Mouse (Mus musculus): Measurements from ENCODE around the gene Col19a1. TPM values are rescaled to one million over a fixed set of nuclear protein-coding genes. Genes with fewer than 3 reads are reported as not detected.

The Col19a1 gene
- total RNA-seq, 4 experiments from 2014 or later: 21.8 to 24.2 (median 23.1) TPM

DNA sequence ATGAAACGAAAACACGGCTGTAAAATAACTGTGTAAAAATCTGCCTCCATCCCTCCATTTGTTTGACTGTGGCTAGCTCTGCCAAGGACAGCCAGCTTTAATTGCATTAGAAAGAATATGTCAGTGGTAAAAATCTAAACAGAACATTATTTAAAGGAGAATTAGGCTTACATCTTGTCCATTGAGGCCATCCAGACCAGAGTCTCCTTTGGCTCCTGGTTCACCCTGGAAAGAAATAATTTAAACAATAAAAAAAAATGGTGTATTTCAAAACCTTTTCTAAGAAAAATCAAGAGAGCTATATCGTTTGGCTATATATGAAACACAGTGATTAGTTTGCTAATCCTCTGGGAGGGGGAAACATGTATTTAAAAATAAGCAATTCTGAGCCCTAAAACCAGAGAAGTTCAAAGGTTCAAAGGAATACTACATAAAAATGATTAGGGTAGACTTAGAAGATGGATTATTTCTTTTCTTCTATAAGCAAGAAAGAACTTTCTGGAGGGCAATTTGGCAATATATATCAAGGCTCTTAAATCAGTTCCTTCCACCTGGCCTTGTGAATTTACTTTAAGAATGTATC, 125.9 kb downstream of the Col19a1 start:
- no peak for DNase-seq (ENCODE audit: low spot score in 2 of 2)

DNA sequence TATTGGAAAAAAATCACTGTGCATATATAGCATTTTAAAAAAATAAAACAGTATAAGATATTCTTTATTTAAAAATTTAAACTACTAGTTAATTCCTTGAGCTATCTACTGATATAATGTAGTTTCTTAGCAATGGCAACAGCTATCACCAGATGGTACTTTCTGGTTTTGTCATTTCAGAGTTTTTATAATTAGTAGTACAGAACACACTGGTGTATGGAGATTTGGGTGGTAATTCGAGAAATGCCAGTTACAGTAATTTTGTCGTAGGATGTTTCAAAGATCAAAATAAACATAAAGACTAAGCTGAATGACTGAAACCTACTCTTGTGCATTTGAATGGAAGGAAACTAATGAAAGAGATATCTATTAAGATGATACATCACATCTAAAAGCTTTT, 129.3 kb downstream of the Col19a1 start:
- no peak for DNase-seq (ENCODE audit: low spot score in 2 of 2)

DNA sequence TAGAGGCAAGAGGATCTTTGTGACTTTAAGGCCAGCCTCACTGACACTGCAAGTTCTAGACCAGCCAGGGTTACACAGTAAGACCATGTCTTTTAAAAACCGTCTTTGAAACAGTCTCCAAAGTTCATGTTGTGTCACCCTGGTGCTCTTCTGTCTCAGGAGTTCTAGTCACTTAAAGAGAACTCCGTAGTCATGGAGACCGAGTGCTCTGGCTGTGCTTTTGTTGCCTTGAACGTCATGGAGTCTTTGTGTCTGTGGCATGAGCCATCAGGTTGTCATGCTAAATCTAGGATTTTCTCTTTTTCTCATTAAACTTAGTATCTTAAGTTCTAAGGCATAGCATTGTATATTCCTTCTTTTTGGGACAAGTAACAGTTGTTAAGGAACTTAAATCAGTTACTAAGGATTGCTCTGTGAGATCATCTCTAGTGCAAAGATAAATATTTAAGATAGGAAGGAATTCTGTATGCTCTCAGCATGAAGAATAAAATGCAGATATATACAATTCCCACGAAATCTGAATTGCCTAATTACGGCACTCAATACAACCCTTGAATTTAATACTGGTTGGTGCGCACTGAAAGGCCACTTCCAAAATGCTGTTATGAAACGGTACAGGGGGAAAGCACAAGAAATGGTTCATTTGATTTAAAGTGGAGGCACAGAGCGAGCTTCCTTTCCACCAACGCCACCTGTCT, 134.6 kb downstream of the Col19a1 start:
- DNase-seq (ENCODE audit: low spot score in 2 of 2): no peak

DNA sequence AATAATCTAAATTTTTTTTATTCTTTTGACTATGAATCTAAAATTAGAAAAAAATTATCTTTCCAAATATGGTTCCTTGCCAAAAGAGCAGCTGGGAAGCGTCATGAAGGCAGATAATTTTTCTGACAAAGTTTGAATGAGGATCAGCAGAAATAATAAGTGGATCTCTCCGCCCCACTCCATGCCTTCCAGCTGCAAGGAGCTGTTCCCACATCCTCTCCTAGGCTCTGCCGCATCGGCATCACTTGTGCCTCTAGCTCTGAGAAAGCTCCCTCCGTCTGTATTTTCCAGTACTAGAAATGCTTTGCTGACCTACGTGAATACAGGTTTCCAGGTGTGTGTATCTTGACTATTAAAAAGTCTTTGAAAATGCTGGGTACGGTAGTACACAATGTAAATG, 135.1 kb downstream of the Col19a1 start:
- DNase-seq (ENCODE audit: low spot score in 2 of 2): no peak

DNA sequence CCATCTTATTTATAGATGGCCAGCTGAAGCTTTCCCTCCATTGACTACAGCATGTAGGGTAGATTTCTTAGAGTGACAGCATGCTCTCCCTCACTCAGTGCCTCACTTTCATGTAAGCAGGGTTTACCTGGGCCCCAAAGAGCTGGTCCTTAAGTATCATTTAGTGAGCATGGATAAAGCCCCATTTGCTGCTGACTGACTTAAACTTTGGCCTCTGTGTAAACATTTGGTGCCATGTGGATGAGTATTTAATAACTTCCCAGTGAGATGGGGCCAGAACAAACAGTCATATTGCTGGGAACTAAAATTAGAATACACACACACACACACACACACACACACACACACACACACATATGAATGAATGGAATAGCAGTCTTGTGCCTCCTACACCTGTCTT, 149.8 kb downstream of the Col19a1 start:
- no peak for DNase-seq (ENCODE audit: low spot score in 2 of 2)

DNA sequence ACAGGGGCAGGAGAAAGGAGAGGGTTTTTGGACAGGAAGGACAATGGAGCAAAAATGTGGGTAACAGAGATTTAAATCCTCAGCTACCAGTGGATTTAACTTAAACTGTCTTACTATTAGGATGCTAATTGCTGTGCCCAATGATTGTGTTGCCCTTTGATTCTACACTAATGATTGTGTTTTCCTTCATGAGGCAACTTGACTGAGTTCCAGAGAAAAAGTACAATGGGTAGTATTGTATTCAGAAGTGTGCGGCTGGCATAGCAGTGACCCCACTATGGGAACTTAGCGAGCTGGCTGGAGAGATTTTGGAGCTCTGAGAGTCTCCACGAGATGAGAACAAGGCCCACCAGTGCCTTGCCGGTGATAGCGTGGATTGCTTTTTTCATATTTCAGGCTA, 159.0 kb downstream of the Col19a1 start:
- DNase-seq (ENCODE audit: low spot score in 2 of 2): no peak

DNA sequence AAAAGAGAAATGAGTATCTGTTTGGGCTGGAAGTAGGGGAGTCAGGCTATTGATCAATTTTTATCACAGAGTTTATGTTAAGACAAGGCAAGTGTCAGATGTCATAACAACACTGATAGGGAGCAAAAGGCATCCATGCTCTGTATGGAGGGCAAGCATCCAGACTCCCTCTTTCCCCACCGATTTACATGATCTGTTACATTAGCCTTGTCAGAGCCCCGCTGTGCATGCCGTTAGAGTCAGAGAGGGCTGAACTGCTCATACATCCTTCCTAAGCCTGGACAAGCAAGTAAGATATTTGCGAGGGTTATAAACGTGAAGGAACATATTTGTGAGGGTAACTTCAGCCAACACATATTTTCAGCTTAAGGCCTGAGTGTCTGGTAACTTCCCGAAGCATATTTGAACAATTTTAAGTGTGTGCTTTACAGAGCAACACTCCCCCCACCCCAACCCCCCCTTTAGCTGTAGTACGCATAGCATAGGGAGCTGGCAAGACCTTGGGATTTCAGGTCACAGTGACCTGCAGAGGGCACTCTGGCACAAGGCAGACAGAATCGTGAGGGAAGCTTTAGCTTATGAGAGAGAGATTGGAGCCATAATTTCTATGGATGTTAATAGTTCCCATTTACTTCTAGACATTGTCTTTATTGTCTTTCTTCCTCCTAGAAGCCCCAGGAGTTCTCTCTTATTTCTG, 209.0 kb downstream of the Col19a1 start:
- peak in 1 of 2 experiments; percentile 24 for DNase-seq (ENCODE audit: low spot score in 2 of 2)

DNA sequence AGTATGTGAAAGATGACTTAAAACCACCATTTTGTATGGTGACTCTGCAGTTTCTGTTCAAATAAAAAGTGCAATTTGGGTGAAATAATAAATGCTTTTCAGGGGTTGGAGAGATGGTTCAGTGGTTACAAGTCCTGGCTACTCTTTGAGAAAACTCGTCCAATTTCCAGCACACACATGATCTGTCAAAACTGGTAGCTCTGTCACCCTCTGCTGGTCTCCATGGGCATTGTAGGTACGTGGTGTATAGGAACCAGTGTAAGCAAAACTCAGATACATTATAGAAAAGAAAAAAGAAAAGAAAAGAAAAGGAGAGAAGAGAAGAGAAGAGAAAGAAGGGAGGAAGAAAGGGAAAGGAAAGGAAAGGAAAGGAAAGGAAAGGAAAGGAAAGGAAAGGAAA, 212.4 kb downstream of the Col19a1 start:
- DNase-seq (ENCODE audit: low spot score in 2 of 2): no peak

DNA sequence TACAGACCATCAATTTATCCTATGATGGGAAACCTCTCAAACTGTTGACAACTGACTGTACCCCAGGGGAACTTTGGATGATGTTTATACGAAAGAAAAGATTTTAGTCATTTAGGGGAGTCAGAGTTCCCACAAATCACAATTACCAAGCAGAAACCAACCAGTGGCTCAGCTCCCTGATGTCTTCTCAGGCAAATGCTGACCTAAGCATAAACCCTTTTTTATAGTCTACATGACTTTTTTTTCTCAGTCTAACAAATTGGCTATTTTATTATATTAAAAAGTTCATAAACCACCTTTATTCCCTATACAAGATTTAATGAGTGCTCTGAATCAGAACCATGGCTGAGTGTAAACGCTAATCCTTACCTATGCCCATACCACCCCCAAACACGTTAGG, 213.6 kb downstream of the Col19a1 start:
- DNase-seq (ENCODE audit: low spot score in 2 of 2): no peak

DNA sequence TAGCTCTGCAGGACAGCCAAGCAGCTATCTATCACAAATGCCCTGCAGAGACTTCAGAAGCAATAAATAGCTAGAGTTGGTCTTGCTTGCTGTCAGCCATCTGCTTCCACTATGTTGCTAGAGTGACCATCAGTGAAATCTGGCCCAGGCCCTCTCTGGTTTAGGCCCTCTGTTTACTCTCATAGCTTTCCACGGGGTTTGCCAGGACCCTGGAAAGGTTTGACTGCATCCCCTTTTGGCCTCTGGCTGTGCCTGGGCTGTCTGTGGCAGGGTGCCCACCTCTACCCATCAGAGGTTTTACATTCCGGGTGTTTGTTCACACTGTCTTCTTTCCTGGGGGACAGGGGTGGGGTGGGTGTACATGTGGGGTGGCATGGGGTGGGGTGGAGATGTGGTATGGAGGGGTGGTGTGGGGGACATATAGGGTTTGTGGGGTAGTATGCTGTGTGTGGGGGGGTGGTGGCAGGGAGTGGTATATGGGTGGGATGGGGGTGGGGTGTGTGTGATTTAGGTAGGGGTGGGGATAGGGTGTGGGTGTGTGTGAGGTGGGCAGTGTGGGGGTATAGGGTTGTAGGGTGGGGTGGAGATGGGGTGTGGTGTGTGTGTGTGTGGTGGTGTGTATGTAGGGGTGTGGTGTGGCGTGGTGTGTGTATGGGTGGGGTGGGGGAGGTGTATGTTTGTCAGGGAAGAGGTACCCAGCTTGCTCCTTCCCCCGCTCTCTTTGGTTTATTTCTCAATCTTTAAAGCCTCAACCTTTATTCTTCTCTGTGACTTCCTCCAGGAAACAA, 214.6 kb downstream of the Col19a1 start:
- DNase-seq (ENCODE audit: low spot score in 2 of 2): no peak

DNA sequence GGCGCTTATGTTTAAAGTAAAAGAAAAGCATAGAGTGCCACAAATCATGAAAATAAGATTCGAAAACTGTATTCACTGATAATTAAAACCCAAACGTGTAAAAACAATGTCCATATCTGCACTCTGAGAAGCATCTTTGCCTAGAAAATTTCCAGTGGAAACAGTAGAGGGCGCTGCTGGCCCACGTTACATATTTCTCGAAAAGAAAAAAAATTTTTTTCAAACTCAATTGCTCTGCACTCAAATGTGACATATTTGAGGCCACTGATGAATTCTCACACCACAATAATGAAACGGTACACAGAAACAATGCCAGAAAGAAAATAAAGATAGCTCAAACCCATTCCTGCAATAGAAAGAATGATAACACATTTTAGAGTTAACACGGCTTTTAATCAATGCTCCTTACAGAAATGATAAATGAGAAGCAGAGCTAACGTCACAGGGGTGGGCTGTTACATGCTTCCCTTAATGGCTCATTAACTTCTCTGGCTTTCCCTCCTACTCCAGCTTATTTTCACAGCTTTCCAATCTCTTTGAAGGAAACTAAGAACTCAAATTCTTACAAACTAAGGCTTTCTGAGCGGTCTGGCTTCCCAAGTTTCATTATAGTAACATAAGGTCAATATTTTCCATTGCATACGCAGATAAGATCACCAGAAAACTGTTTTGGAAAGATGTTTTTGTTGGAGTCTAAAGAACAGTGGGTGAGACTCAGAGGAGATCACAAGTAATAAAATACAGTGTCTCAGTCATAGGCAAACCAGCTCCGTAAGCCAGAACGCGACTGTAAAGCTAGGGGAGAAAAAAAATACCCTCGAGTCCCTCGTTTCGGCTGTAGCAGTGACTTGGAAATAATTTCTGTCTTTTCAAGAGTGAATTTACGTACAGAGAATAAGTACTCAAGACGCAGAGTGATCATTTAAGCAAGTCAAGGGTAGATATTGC, 219.4 kb downstream of the Col19a1 start:
- no peak for DNase-seq (ENCODE audit: low spot score in 2 of 2)

DNA sequence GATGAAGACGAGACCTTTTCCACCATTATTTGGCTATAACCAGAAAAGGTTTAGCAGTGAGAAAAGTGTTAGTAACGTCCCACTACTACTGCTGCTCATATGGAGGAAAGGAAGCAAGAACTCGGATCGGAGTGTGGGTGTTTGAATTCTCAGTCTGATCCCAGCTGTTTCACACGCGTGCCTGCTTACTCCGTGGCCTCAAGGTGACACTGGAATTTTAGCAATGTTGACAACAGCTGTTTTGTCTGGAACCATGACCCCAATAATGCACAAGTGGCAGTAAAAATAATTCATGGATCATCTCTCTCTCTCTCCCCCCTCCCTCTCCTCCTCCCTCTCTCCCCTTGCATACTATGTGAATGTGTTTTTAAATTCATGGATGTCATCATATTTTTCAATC, 222.5 kb downstream of the Col19a1 start:
- DNase-seq (ENCODE audit: low spot score in 2 of 2): no peak

DNA sequence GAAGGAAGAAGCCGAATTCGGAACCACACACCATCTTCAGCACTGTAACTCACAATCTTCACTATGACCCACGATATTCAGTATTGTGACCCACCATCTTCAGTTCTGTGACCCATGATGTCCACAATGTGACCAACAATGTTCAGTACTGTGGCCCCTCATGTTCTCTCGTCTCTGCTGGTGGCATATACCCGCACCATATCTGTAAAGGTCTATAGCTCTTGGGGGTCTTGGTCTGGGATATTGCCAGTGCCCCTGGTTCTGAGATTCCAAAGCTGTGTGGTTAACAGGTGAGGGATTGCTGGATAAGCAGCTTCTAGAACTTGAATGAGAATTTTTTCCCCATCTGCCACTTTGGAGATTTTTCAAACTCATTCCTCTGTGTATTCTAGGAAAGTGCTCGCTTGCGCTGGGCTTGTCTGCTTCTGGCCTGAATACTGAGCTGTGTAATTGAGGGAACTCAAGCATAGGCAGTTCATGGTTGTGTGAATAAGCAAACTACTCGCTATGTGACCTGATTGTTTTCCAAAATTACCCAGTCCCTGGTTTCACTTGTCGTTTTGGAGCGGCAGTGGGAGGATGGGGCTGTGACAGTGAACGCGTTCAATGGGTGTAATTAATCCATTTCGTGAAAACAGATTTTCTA, 225.2 kb downstream of the Col19a1 start:
- no peak for DNase-seq (ENCODE audit: low spot score in 2 of 2)

DNA sequence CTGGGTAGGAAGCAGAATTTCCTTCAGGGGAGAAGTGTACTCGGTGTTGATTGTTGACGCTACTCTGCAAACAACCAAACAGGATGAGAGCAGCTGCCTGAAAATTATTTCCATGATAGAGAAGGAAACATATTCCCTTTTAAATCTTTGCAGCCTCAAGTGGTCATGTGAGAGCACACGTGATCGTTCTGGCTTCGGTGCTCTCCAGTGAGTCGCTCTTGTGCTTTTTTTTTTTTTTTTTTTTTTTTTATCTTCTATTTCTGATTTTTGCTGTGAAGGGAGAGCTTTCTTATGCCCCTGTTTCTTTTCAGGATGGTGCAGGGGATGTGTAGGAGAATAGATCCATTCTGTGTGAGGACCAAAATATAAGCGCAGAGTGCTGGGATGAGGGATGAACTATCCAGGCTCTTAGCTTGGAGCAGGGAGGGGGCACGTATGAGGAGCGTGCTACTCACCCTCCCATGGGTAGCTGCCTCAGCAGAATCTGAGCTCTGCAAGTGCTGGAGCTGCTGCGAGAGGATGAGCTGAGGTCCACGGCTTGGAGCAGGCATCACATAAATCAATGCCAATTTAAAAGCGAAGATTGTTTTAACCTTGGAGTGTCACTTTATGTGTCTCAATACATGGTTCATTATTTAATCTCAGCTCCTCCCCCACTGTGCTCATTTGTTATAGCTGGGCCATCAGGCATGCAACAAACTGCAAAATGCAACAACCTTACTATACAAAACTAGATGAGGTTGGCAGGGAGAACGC, 237.6 kb downstream of the Col19a1 start:
- peak in 1 of 2 experiments; percentile 56 for DNase-seq (ENCODE audit: low spot score in 2 of 2)

DNA sequence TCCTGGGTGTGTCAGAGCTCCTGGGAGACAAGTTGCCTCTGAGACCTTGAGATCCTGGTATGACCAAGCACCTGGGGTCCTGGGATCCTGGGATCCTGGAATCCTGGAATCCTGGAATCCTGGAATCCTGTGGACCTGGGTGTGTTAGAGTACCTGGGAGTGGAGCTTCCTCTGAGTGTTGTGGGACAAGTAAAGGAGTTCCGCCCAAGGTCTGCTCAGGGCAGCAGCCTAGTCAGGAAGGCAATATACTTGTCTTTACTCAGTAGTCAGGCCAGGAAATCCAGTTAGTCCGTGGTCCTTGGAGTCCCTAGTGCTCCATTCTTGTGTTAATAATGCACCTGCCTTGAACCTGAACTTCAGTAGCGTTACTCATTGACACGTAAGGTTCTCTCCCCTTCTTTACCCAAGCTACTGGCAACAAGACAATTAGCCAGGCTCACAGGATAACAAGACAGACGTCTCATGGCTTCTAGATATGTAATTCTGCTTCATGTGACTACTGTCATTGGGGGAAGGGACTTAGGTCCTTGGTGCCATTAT, 239.6 kb downstream of the Col19a1 start:
- DNase-seq (ENCODE audit: low spot score in 2 of 2): no peak

DNA sequence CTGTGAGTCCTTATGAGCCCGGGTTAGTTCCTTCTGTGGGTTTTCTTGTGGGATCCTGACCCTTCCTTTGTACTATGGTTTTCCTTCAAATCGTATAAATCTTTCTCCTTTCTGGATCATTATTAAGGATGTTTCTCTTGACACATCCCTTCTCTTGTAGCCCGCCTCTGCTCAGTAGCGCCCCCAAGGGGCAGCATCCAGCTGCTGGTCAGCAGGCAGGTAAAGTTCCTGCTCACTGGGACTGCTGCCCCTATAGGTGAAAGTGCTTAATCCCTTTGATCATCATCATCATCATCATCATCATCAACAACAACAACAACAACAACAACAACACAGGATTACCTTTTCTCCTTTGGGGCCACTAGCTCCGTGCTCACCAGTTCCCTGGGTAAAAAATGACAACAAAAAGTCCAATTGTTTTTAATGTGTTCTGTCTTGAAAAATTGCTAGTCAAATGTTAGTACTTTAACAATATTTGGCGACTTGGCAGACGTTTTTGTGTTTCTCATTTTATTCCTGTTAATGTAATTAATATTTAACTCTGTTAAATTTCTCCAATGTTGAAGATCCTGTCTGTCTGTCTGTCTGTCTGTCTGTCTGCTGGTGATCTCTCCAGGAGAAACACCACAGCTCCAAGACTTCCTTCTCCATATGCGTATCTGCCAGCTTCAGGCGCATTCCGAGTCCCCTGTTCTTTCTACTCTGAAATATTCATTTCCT, 249.6 kb downstream of the Col19a1 start:
- no peak for DNase-seq (ENCODE audit: low spot score in 2 of 2)

DNA sequence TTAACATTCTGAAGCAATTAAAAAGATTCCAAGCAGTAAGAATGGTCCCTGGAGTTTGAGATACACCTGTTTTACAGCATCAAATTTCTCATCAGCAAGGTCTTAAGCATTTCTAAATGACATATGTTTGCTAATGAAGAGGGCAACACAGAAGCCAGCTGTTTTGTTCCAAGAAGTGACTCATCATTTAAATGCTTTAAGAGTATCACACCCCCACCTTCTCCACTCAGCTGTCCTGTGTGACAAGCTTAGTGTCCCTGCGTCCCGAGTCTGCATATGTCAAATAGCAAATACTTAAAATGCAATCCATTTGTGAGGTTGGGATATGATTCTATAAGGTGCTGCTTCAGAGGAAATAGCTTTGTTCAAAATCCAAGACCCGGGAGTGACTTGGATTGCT, 251.2 kb downstream of the Col19a1 start:
- DNase-seq (ENCODE audit: low spot score in 2 of 2): no peak

DNA sequence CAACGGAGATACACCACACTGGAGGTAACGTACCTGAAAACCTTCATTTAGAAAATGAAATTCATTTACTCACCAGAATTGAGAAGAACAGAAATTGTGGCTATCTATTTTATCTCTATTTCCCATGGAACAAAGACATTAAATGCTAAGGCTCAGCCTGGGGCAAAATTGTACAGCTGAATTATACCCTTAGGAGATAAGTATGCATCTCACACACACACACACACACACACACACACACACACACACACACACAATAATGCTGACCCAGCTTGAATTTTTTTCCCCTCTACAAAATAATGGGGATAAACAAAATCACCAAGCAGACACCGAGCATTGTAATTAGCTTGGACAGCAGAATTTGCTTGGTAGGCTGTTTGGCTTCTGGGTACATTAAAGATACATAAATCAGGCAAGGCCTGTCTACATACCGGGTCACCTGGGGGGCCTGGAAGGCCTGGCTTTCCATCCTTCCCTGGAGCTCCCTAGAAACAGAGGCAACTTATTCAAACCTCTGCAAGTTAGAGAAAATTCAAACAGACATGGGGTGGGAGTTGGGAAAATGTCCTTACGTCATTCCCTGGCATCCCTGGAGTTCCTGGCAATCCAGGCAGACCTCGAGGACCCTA, 270.2 kb downstream of the Col19a1 start:
- no peak for DNase-seq (ENCODE audit: low spot score in 2 of 2)

Measured in left cerebral cortex, adult 8-10 months (tissue).